Mouse (Mus musculus) right cerebral cortex, postnatal 25 days (tissue): ENCODE measurements at regions not wholly inside any gene's neighbourhood (a gene's known extent, or its start where the extent isn't known, plus 50 kb on each side); places are given as distances from the start of the nearest gene placed in this dataset.

Experiments
- DNase-seq: peaks from one replicate; pipeline ENCODE4 v3.0.0; 2022

GRCm38 (mm10) chr12:98337644-98338043 is 69.2 kb downstream of the Gpr65 start:
- no peak for DNase-seq

DNA sequence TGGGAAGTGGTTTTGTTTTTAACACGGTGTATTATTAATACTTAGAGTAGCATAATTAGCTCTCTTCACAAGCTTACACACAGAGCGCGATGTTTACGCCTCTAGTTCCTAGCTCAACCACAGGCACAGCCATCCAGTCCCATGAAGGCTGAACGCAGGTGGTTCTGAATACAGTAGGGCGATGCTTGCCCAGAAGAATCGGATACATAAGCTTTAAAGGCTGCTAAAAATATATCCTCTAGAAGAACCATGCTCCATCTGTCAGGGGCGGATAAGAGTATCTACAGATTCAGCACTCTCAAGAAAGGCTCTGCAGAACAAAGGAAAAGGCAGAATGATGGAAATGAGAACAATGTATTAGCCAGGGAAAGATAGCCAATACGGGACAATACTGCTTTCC is 71.1 kb downstream of the Gpr65 start:
- DNase-seq, result no peak

DNA sequence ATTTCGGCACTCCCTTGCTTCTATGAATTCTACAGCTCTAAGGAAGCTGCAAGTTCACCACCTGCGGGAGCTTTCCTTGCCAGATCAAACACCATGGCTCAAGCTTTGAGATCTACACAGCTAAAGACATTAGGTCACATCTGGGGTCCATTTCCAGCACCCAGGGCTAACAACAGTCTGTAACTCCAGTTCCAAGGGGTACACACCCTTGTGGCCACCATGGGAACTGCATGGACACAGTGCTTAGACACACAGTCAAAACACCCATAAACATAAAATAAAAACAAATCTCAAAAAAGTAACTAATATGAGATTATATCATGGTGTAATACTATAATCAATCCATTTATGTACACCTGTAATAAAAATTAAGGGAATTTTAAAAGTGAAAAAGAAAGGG is 73.7 kb downstream of the Gpr65 start:
- no peak for DNase-seq

GRCm38 (mm10) chr12:98343653-98344052 is 75.2 kb downstream of the Gpr65 start:
- DNase-seq, result peak; percentile 26

DNA sequence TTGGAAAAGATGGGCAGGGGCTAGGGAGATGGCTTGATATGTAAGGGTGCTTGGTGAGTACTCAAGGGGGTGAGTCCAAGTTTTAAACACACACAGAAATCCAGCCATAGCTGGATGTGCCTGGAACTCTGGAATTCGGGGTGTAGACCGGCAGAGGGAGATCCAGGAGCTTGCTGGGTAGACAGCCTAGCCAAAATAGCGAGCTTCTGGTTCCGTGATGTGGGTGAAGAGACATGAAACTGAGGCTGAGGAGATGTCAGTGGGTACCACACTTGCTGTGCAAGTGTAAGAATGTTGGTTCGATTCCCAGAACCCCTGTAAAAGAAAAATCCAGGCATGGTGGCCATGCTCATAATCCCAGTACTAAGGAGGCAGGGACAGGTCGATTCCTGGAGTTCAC is 78.6 kb downstream of the Gpr65 start:
- DNase-seq, result no peak

DNA sequence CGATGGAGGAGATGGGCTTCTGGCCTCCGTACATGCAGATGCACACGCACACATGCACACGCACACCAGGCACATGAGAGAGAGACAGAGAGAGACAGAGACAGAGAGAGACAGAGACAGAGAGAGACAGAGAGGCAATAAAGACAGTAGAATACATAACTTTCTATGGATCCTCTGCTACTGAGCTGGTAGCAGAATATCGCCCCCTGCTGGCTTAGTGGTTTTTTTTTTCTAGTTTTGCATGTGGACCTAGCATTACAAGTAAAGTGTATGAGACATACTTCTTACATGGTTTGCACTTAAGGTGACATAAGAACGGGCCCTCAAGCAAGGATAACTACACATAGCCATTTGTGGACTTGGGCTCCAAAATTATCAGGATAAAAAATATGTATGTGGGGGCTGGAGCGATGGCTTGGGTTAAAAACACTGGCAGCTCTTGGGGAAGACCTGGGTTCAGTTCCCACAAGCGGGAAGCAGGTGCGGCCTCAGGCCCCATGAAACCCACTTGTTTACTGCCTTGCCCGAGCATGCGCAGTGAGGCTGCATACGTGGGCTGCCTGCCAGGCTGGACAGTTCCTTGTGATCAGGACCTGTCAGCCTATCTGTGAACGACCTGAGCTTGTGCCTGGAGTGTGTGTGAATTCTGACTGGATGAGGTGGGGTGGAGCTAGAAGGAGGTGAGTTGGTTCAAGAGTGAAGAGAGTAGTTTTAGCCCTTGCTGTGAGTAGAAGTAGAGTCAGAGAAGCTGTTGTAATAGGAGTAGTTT is 79.3 kb downstream of the Gpr65 start:
- DNase-seq, result no peak

- no peak for DNase-seq
Observed at GRCm38 (mm10) chr12:98349864-98350643, 81.6 kb downstream of the Gpr65 start.

DNA sequence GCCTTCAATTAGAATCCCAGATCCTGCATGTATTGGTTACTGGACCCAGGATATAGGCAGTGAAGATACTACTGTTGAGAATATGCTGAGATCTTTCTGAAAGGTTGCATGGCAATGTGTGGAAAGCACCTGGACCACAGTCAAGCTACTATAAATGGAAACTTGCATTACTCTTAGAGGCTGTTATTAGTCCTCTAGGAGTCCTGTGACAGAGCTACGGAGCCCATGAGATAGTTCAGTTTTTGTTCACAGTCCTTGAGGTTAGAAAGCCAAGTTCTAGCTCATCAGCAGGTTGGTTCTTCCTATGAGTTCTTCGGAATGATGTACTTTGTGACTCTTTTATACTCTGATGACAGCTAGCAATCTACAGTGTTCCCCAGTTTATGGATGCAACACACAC is 84.0 kb downstream of the Gpr65 start:
- DNase-seq, result no peak

DNA sequence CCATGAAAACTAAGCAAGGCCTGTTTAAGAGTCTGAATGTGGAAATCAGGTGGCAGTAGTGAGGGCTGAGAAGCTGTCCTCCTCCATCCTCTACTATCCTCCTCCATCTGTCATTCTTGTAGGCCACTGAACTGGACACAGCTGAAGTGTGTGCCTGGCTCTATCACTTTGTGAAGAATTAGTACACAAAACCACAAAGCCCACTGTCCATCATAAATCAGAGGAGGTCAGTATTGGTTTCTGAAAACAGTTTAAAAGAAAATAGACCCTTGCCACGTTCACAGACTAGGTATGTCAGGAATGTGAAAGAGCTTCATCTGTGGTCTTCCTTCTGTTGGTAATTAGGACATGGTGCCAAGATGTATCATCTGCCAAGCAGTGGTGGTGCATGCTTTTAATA is 86.1 kb downstream of the Gpr65 start:
- no peak for DNase-seq

DNA sequence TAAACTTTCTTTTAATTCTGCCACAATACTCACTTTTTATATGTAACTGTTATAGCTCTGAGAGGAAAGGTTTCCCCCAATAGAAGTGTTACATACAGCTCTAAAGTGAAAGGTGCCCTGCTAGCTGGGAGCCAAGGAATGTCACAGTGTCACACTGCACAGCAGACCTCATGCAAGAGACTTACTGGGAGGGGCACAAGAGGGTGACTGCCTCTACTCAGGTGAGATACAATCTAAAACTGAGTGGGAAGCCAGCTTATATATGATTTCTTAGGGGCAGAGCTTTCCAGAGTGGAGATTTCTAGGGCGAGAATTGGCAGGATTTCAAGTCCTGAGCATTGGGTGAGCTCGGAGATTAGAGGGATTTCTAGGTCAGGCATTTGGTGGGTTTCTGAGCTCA is 99.1 kb downstream of the Gpr65 start:
- no peak for DNase-seq

DNA sequence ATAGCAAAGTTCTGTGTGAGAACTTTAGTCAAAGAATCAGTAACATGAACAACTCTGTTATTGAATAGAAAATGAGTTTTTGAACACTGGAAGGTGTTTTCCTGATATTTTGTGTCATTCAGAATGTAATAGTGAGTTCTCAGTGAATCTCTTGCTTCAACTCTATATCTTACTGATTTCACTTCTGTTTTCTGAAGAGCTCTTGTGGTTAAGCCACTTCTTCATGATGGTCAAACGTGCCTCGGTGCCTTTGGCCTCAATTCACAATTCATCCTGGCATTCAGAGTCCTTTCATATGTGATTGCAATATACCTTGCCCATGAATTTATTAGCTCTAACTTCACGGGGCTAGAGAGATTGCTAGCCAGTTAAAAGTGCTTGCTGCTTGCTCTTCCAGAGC is 102.3 kb downstream of the Gpr65 start:
- DNase-seq, result no peak

DNA sequence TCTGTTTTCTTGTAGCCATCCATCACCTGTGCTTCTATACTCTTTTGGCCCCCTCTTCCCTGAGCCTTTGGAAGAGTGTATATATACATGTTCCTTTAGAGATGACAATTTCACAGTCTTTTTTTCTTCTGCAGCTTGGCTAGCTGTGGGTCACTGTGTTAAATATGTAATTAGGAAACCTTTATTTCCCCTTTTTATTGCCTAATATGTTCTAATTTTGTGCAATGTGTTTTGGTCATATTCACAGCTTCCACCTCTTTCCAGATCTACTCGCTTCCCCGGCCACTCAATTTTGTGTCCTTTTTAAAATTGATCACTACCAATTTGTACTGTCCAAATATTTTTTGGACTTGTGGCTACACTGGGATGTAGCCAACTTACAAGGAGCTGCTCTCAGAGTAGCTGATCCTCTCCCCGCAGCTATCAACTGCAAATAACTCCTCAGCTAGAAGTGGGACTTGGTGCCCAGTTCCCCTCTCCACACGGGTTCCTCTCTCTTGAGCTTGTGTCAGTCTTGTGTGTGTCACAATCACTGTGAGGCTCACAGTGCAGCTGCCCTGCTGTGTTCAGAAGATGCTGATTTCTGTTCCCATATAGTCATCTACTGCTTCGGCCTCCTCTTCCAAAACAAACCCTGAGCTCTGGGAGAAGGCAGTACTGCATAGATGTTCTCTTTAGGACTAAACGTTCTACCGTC is 106.9 kb downstream of the Gpr65 start:
- no peak for DNase-seq
